ENCODE assay signal across 22 mouse cellular contexts in the genomic region with DNA sequence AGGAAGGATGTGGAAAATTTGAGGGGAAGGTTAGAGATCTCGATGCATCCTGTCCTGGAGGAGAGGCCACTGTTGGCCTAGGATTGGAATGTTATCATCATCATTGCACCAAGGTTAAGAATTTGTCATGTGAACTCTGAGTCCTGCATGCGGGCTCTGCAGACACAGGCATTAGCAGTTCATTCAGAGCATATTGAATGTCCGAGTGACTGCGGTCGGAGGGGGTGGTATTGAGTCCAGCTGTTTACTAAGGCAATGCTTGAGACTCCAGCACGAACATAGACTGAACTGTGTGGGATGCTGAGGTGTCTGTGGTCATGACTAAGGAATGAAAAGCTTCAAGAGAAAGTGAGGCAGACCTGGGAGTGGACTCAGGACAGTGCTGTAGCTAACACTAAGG. TPM values are rescaled to one million over a fixed set of nuclear protein-coding genes. Genes with fewer than 3 reads are reported as not detected.
DNase-seq lines count a peak whose midpoint lies in the region; ATAC-seq lines count a peak whose summit lies in the region.
"Had no signal": no experiment of that assay in that cellular context is flagged by ENCODE, and none has a peak within 500 bp of the region (broad histone marks: within the 10 kb centered on the region; RNA-seq: fewer than 3 reads in every experiment).

No protein-coding gene starts in this region.

- H3K27ac ChIP-seq in kidney, embryonic 15.5 days: no peak overlapping the region
- H3K27ac ChIP-seq: embryonic facial prominence, embryonic 10.5 days; embryonic facial prominence, embryonic 12.5 days; forebrain, embryonic 13.5 days; forebrain, embryonic 15.5 days had no signal

- no peak overlapping the region for H3K4me3 ChIP-seq in kidney, embryonic 15.5 days (replicated peaks)
- H3K4me3 ChIP-seq: embryonic facial prominence, embryonic 10.5 days; embryonic facial prominence, embryonic 12.5 days; forebrain, embryonic 13.5 days; forebrain, embryonic 15.5 days had no signal

- 0 out of 2 replicates have a peak, but pooled peaks cover 5% of the 10 kb centered on the region for H3K4me1 ChIP-seq in kidney, embryonic 15.5 days
- H3K4me1 ChIP-seq: forebrain, embryonic 13.5 days; forebrain, embryonic 15.5 days had no signal

- WGBS in kidney, embryonic 15.5 days: 62% methylated on average over 6 of the region's 6 CpGs

- intact Hi-C loops in left cerebral cortex, postnatal 4 days (cut with DNase I): no loop called here

- H3K9ac ChIP-seq in kidney, embryonic 15.5 days: no peak overlapping the region
- H3K9ac ChIP-seq: embryonic facial prominence, embryonic 12.5 days; forebrain, embryonic 13.5 days; forebrain, embryonic 15.5 days; forebrain, postnatal 0 days had no signal

- no peak for DNase-seq in kidney, postnatal 14 days
- no peak for DNase-seq in left cerebral cortex, postnatal 4 days
- no peak for DNase-seq in thymus, postnatal 4 days
- DNase-seq: adrenal gland, adult 8-10 months; adrenal gland, postnatal 14 days; cerebellum, adult 11-12 months; cerebellum, adult 2 months; cerebellum, adult 9-10 months; cerebellum, postnatal 10 days; cerebellum, postnatal 25 days; forebrain, postnatal 0 days had no signal

- H3K36me3 ChIP-seq in kidney, embryonic 15.5 days: no peaks in the 10 kb centered on the region
- H3K36me3 ChIP-seq: forebrain, embryonic 15.5 days had no signal

- no peaks in the 10 kb centered on the region for H3K27me3 ChIP-seq in kidney, embryonic 15.5 days
- H3K27me3 ChIP-seq: CH12.LX; embryonic facial prominence, embryonic 12.5 days; forebrain, embryonic 13.5 days; forebrain, embryonic 15.5 days; Patski had no signal

- H3K4me2 ChIP-seq in kidney, embryonic 15.5 days: no peak overlapping the region
- H3K4me2 ChIP-seq: embryonic facial prominence, embryonic 12.5 days; forebrain, embryonic 13.5 days; forebrain, embryonic 15.5 days had no signal

- no peaks in the 10 kb centered on the region for H3K9me3 ChIP-seq in kidney, embryonic 15.5 days (replicated peaks)
- H3K9me3 ChIP-seq: forebrain, embryonic 15.5 days; G1E had no signal

- ATAC-seq in kidney, embryonic 15.5 days (replicated peaks; ENCODE audit: low FRiP score): 0 out of 2 replicates have a peak, but pooled peaks have one; percentile 34
- ATAC-seq in monocyte, adult 5-6 weeks (replicated peaks; ENCODE audit: insufficient number of reproducible peaks, low FRiP score, low TSS enrichment, poor library complexity, severe bottlenecking): 0 out of 2 replicates have a peak, but pooled peaks have one; percentile 13
- ATAC-seq: activated CD4-positive, CD25-positive, alpha-beta regulatory T cell, adult 4 months; CD4-positive, CD25-positive, alpha-beta regulatory T cell, adult 4 months; forebrain, embryonic 13.5 days; forebrain, embryonic 15.5 days; forebrain, postnatal 0 days; Patski had no signal

RNA-seq across cellular contexts. Expression of gene Arl15, which starts 38.6 kb away (rescaled TPM):
- polyA plus RNA-seq in kidney, embryonic 15.5 days (2015; fragmentation: Nextera tagmentation; extraction: Ambion mirVana): 13.8 and 14.1 TPM in 2 replicates
- 8.4 to 11.4 TPM (median 11.3 TPM) in 3 replicates for total RNA-seq in monocyte, adult 5-6 weeks (2017)
- total RNA-seq in left cerebral cortex, postnatal 4 days (2021): 10 to 100 TPM; 71.9 to 82.4 TPM
